Mouse (Mus musculus) hindbrain, embryonic 13.5 days (tissue): ENCODE data around the gene Elavl3. TPM values are rescaled to one million over a fixed set of nuclear protein-coding genes. Genes with fewer than 3 reads are reported as not detected.
A peak's percentile ranks its signal among the peaks of the same experiment; 100 is the strongest.

Experiments used
- ATAC-seq: fragments of 200-750 bp; cut with Nextera tagmentation; 2 replicates; pipeline ENCODE4 v1.8.0; 2017; ENCODE audit warnings: moderate TSS enrichment; ENCODE audit not compliant: low FRiP score
- H3K27ac ChIP-seq: fragments of 300-500 bp; sonication (generic); 2 replicates; pipeline ENCODE4 v1.5.1; 2015; ENCODE audit warnings: inconsistent platforms, mild to moderate bottlenecking, moderate library complexity
- H3K27me3 ChIP-seq: fragments of 300-500 bp; sonication (generic); 2 replicates; pipeline ENCODE4 v1.6.1; 2015; ENCODE audit warnings: mild to moderate bottlenecking, inconsistent platforms
- H3K36me3 ChIP-seq: fragments of 300-500 bp; sonication (generic); 2 replicates; pipeline ENCODE4 v1.6.1; 2015; ENCODE audit warnings: mild to moderate bottlenecking, inconsistent platforms
- H3K4me1 ChIP-seq: fragments of 300-500 bp; sonication (generic); replicated peaks from 2 replicates; pipeline ENCODE4 v1.6.1; 2015; ENCODE audit warnings: inconsistent platforms
- H3K4me2 ChIP-seq: fragments of 300-500 bp; sonication (generic); 2 replicates; pipeline ENCODE4 v1.6.1; 2015; ENCODE audit warnings: inconsistent platforms, mild to moderate bottlenecking, moderate library complexity
- H3K4me3 ChIP-seq: fragments of 300-500 bp; sonication (generic); 2 replicates; pipeline ENCODE4 v1.5.1; 2015; ENCODE audit warnings: mild to moderate bottlenecking, inconsistent platforms
- H3K9ac ChIP-seq: fragments of 300-500 bp; sonication (generic); 2 replicates; pipeline ENCODE4 v1.6.1; 2015; ENCODE audit warnings: mild to moderate bottlenecking, inconsistent platforms
- H3K9me3 ChIP-seq: fragments of 300-500 bp; sonication (generic); 2 replicates; pipeline ENCODE4 v1.6.1; 2016; ENCODE audit warnings: inconsistent platforms
- whole genome bisulfite sequencing: fragments of 180-500 bp; shearing (Covaris S2); methylation state at CpG from one replicate; pipeline ENCODE4 v1.1.7; 2015; 5-methylcytosine and 5-hydroxymethylcytosine counted together
- polyA plus RNA-seq: library from polyadenylated mRNA; unstranded; fragments of >200 nt; fragmentation: Nextera tagmentation; extraction: Ambion mirVana; gene quantifications from 2 replicates; pipeline ENCODE4 v1.2.1, GENCODE M21; 2015

Elavl3 gene
- 80.6 and 81.7 TPM in 2 replicates for polyA plus RNA-seq

DNA sequence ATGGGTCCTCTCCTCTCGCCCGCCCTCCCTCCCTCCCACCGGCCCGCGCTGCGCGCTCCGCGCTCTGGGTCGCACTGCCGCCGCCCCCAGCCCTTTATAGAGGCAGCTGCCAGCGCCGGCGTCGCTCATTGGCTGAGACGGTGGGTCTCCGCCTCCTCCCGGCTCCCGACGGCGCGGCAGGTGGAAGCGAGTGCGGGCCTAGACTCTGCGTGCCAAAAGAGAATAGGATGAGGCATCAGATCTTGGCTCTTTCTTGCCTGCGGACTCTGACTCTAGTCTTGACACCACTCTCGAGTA is at the start of gene Elavl3:
Elavl3 (minus strand) TSS at position 66 of the 297 bp plus-strand sequence.
- Histone ChIP-seq H3K9me3 (no peaks in the 10 kb centered on the region), H3K4me1 (peaks cover 45% of the 10 kb centered on the region), H3K4me3 (peak within 1 kb of the TSS; percentile 86), H3K9ac (peak within 1 kb of the TSS; percentile 99), H3K27me3 (peaks cover 8% of the 10 kb centered on the region; the same call in 1 of the 2 replicates), H3K4me2 (peak within 1 kb of the TSS; percentile 89), H3K36me3 (peaks cover 13% of the 10 kb centered on the region), H3K27ac (peak within 1 kb of the TSS; percentile 97)
- WGBS: 0% methylated on average over 22 of the region's 28 CpGs
- peak; percentile 74 for ATAC-seq

DNA sequence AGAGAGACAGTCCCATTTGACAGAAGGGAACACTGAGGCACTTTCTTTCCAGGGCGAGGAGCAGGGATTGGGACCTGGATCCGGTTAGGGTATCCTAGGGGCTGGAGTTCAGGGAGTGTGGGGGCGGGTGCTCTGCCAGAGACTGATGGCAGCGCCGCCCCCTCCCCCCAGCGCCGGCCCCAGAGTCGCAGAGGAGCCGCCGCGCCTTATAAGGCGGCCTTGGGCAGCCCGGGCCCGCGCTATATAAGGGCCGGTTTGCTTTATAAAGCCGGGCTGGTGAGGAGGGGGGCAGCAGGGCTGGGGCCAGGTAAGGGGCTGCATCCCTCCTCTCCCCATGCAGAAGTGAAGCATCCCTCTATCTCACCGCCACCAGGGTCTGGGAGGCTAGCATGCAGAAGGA is 48.1 kb upstream of the Elavl3 start:
- H3K27ac ChIP-seq: no peak overlapping the region
- H3K4me1 ChIP-seq: peaks cover 9% of the 10 kb centered on the region
- H3K27me3 ChIP-seq: peaks cover 59% of the 10 kb centered on the region
- no peak for ATAC-seq
- H3K4me2 ChIP-seq: no peak overlapping the region
- H3K9me3 ChIP-seq: no peaks in the 10 kb centered on the region
- no peak overlapping the region for H3K4me3 ChIP-seq
- H3K9ac ChIP-seq: peak overlapping the region; percentile 29; the same call in 1 of the 2 replicates
- 6% methylated on average over 18 of the region's 18 CpGs for WGBS
- no peaks in the 10 kb centered on the region for H3K36me3 ChIP-seq

GRCm38 (mm10) chr9:22098993-22099696 is 47.3 kb upstream of the Elavl3 start, which contains the start of gene Cnn1:
Gene Cnn1 (plus strand): TSS chr9:22099216.
- H3K4me1 ChIP-seq: peaks cover 9% of the 10 kb centered on the region
- no peak within 1 kb of the TSS for H3K4me3 ChIP-seq
- ATAC-seq: no peak
- no peak within 1 kb of the TSS for H3K4me2 ChIP-seq
- H3K9ac ChIP-seq: peak within 1 kb of the TSS; percentile 29; the same call in 1 of the 2 replicates
- H3K36me3 ChIP-seq: no peaks in the 10 kb centered on the region
- H3K9me3 ChIP-seq: no peaks in the 10 kb centered on the region
- peaks cover 59% of the 10 kb centered on the region for H3K27me3 ChIP-seq
- H3K27ac ChIP-seq: no peak within 1 kb of the TSS
- 12% methylated on average over 14 of the region's 14 CpGs for WGBS

GRCm38 (mm10) chr9:22095854-22096307 is 44.1 kb upstream of the Elavl3 start:
- no peaks in the 10 kb centered on the region for H3K36me3 ChIP-seq
- no peak overlapping the region for H3K27ac ChIP-seq
- H3K27me3 ChIP-seq: peaks cover 49% of the 10 kb centered on the region
- WGBS: 2% methylated on average over 24 of the region's 24 CpGs
- peak; percentile 68; the same call in 1 of the 2 replicates for ATAC-seq
- peak overlapping the region; percentile 35 for H3K4me3 ChIP-seq
- no peaks in the 10 kb centered on the region for H3K9me3 ChIP-seq
- H3K9ac ChIP-seq: peak overlapping the region; percentile 69
- H3K4me2 ChIP-seq: peak overlapping the region; percentile 68
- H3K4me1 ChIP-seq: peaks cover 9% of the 10 kb centered on the region

DNA sequence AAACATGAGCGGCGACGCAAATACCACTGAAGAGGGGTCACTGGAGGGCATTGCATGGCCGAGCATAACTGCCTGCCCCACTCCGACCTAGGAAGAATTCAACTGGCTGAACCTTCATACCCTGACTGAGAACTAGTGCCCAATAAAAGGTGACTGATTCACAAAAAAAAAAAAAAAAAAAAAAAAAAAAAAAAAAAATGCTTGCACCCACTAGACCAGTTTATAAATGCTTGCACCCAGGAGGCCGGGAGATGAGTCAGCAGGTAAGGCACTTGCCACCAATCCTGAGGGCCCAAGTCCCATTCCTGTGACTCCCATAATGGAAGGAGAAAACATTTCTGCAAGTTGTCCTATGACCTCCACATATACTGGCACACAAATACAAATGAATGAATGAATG is 40.9 kb upstream of the Elavl3 start:
- no peak overlapping the region for H3K4me2 ChIP-seq
- no peak for ATAC-seq
- H3K9me3 ChIP-seq: no peaks in the 10 kb centered on the region
- H3K27me3 ChIP-seq: peaks cover 18% of the 10 kb centered on the region
- H3K4me3 ChIP-seq: no peak overlapping the region
- no peaks in the 10 kb centered on the region for H3K36me3 ChIP-seq
- no peak overlapping the region for H3K9ac ChIP-seq
- no peak overlapping the region for H3K27ac ChIP-seq
- WGBS: 94% methylated on average over 6 of the region's 6 CpGs
- H3K4me1 ChIP-seq: peaks cover 5% of the 10 kb centered on the region

DNA sequence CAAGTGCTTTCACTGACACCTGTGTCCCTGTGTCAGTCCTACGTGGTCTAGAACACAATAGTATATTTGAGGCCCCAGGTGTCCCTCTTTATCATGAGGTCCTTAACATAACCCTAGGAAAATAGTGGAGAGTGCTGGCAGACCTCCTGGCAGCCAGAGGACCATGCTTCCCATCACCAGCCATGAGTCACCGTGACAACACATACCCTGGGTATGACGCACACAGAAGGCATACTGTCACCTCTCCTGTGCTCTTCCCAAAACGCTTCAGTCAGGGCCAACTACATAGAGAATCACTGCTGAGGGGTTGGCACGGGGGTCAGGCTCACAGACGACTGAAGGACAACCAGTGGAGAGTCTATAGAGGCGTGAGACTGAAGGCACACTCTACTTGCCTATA is 38.2 kb upstream of the Elavl3 start:
- no peak for ATAC-seq
- Histone ChIP-seq H3K4me3 (no peak overlapping the region), H3K9me3 (no peaks in the 10 kb centered on the region), H3K27ac (no peak overlapping the region), H3K9ac (no peak overlapping the region), H3K27me3 (0 out of 2 replicates have a peak, but pooled peaks cover 5% of the 10 kb centered on the region), H3K4me1 (peaks cover 10% of the 10 kb centered on the region), H3K36me3 (no peaks in the 10 kb centered on the region), H3K4me2 (no peak overlapping the region)
- WGBS: 89% methylated on average over 7 of the region's 7 CpGs

DNA sequence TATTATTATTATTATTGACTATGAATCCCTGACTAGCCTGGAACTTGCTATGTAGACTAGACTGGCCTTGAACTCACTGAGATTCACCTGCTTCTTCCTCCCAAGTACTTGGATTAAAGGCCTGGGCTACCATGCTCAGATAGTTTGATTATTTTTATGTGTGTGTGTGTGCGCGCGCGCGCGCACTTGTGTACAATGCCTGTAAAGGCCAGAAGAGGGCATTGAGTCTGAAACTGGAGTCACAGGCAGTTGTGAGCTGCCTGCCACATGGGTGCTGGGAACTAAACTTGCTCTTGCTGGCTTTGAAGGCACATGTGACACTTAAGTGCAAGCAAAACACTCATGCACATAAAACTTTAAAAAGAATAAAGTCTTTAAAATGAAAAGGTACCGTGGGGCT is 37.5 kb upstream of the Elavl3 start:
- Histone ChIP-seq H3K27ac (no peak overlapping the region), H3K27me3 (0 out of 2 replicates have a peak, but pooled peaks cover 5% of the 10 kb centered on the region), H3K36me3 (no peaks in the 10 kb centered on the region), H3K4me3 (no peak overlapping the region), H3K9ac (no peak overlapping the region), H3K9me3 (no peaks in the 10 kb centered on the region), H3K4me1 (peaks cover 16% of the 10 kb centered on the region), H3K4me2 (no peak overlapping the region)
- no peak for ATAC-seq
- 98% methylated on average over 7 of the region's 7 CpGs for WGBS

- Histone ChIP-seq H3K9me3 (no peaks in the 10 kb centered on the region), H3K27me3 (no peaks in the 10 kb centered on the region), H3K36me3 (no peaks in the 10 kb centered on the region), H3K27ac (no peak overlapping the region), H3K9ac (no peak overlapping the region), H3K4me3 (no peak overlapping the region), H3K4me1 (peaks cover 25% of the 10 kb centered on the region), H3K4me2 (no peak overlapping the region)
- no peak for ATAC-seq
- 89% methylated on average over 2 of the region's 2 CpGs for WGBS
Observed at GRCm38 (mm10) chr9:22087034-22087618, 35.3 kb upstream of the Elavl3 start.

DNA sequence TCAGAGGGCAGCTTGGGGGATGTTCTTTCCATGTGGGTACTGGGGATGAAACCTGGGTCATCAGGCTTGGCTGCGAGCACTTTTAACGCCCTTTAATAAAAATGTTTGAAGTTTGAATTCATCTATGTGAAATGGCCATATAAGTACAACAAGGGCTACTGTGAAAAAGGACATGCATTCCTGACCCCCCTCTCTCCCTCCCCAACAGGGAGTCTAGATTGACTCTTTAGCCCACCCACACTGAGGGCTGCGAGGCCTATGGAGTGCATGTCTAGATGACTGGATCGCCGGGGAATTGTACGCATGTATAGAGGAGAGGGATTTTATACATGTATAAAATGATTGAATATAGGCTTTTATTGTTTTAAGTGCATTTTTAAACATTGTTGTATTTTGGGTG is 34.2 kb upstream of the Elavl3 start:
- no peaks in the 10 kb centered on the region for H3K27me3 ChIP-seq
- H3K4me3 ChIP-seq: peak overlapping the region; percentile 69
- WGBS: 81% methylated on average over 6 of the region's 6 CpGs
- peaks cover 25% of the 10 kb centered on the region for H3K4me1 ChIP-seq
- H3K9ac ChIP-seq: peak overlapping the region; percentile 75
- H3K4me2 ChIP-seq: peak overlapping the region; percentile 77
- no peak for ATAC-seq
- H3K27ac ChIP-seq: peak overlapping the region; percentile 76; the same call in 1 of the 2 replicates
- H3K9me3 ChIP-seq: no peaks in the 10 kb centered on the region
- H3K36me3 ChIP-seq: no peaks in the 10 kb centered on the region

DNA sequence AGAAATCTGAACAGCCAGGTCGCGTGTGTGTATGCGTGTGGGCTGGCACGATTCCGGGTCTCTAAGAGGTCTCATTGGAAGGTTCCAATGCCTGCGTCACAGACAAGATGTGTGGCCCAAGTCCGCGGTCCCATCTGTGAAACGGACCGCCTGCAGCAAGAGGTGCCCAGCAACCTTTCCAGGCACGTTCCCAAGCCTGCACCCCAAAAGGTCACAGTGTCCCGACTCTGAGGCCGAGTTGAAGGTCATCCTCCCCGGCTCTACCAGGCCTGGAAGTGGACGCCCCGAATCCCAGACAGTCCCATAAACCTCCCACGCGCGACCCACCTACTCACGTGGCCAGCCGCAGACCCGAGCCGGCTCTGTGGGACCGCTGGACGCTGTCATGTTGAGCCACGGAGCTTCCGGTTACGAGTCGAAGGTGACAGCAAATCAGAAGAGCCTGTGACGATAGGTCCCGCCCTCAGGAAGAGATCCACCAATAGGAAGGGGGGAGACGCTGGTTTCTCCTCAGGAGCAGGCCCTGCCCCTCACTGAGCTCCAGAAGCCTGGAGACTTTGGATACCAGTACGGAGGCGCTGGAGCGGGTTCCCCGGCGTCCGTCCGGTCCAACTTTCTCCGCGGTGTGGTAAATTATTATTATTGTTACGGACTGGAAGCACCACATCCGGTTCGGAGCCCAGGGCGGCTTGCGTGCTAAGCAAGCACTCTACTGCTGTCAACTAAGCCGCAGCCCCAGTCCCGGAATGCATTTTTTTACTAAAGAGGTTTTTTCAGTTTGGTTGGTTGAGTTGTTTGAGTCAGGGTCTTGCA is 33.4 kb upstream of the Elavl3 start, which contains the start of gene Ecsit:
Ecsit (minus strand) TSS at position 417 of the 813 bp plus-strand sequence.
- H3K4me1 ChIP-seq: peaks cover 25% of the 10 kb centered on the region
- peak; percentile 98 for ATAC-seq
- WGBS: under 1% methylated on average over 48 of the region's 48 CpGs
- H3K4me3 ChIP-seq: peak within 1 kb of the TSS; percentile 69
- H3K27me3 ChIP-seq: no peaks in the 10 kb centered on the region
- no peaks in the 10 kb centered on the region for H3K9me3 ChIP-seq
- H3K9ac ChIP-seq: peak within 1 kb of the TSS; percentile 75
- peaks cover 4% of the 10 kb centered on the region for H3K36me3 ChIP-seq
- peak within 1 kb of the TSS; percentile 76 for H3K27ac ChIP-seq
- peak within 1 kb of the TSS; percentile 77 for H3K4me2 ChIP-seq

- Histone ChIP-seq H3K4me2 (peak overlapping the region; percentile 77), H3K27me3 (no peaks in the 10 kb centered on the region), H3K9me3 (no peaks in the 10 kb centered on the region), H3K9ac (peak overlapping the region; percentile 75), H3K36me3 (peaks cover 10% of the 10 kb centered on the region), H3K4me1 (peaks cover 25% of the 10 kb centered on the region), H3K27ac (no peak overlapping the region), H3K4me3 (peak overlapping the region; percentile 69)
- ATAC-seq: no peak
- whole genome bisulfite sequencing: 35% methylated on average over 4 of the region's 4 CpGs
Observed at GRCm38 (mm10) chr9:22084667-22085021, 32.8 kb upstream of the Elavl3 start.

- no peak for ATAC-seq
- H3K9ac ChIP-seq: peak overlapping the region; percentile 20; the same call in 1 of the 2 replicates
- H3K27ac ChIP-seq: no peak overlapping the region
- H3K36me3 ChIP-seq: peaks cover 70% of the 10 kb centered on the region
- H3K9me3 ChIP-seq: no peaks in the 10 kb centered on the region
- no peak overlapping the region for H3K4me2 ChIP-seq
- peaks cover 8% of the 10 kb centered on the region; the same call in 1 of the 2 replicates for H3K4me1 ChIP-seq
- no peaks in the 10 kb centered on the region for H3K27me3 ChIP-seq
- 95% methylated on average over 23 of the region's 23 CpGs for WGBS
- H3K4me3 ChIP-seq: no peak overlapping the region
Observed at GRCm38 (mm10) chr9:22076223-22076622, 24.4 kb upstream of the Elavl3 start.
